Mouse (Mus musculus): ENCODE results near the gene Tspyl1.
"Not testable (repeated sequence)": the region's sequence is repeated elsewhere in the genome, so short reads cannot be mapped to it uniquely, and the experiment has no call there.

DNA sequence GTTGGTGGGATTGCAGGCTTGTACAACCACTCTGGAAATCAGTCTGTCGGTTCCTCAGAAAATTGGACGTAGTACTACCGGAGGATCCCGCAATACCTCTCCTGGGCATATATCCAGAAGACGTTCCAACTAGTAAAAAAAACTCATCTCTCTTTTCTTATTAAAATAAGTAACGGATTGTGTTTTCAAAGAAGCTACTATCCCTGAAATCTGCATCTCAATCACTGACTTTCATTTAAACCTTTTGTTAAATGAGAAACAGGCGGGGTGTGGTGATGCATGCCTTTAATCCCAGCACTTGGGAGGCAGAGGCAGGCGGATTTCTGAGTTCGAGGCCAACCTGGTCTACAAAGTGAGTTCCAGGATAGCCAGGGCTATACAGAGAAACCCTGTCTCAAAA, 29.2 kb upstream of the Tspyl1 start:
- not testable (repeated sequence) for TF ChIP-seq TAL1, GATA1 (IDR thresholded peaks at IDR 0.05; ENCODE audit: low read length)
